Mouse (Mus musculus) limb, embryonic 11.5 days (tissue): ENCODE results near the gene Rasgrf2. TPM values are rescaled to one million over a fixed set of nuclear protein-coding genes. Genes with fewer than 3 reads are reported as not detected.

Experiments
- ATAC-seq: fragments of 200-750 bp; cut with Nextera tagmentation; 2 replicates; pipeline ENCODE4 v1.8.0; 2017; ENCODE audit warnings: low read depth; ENCODE audit not compliant: insufficient number of reproducible peaks, low FRiP score, low TSS enrichment
- DNase-seq: peaks from one replicate; pipeline ENCODE4 v3.0.0-alpha.2; 2015; ENCODE audit warnings: low spot score
- H3K27ac ChIP-seq: fragments of 300-500 bp; sonication (generic); replicated peaks from 2 replicates; pipeline ENCODE4 v1.5.1; 2014; ENCODE audit warnings: low read depth, mild to moderate bottlenecking, low read length
- H3K27me3 ChIP-seq: fragments of 300-500 bp; sonication (generic); 2 replicates; pipeline ENCODE4 v1.6.1; 2014; ENCODE audit warnings: mild to moderate bottlenecking, low read length, mixed read lengths; ENCODE audit not compliant: control insufficient read depth, insufficient read depth
- H3K36me3 ChIP-seq: fragments of 300-500 bp; sonication (generic); 2 replicates; pipeline ENCODE4 v1.6.1; 2014; ENCODE audit warnings: mild to moderate bottlenecking, low read length, moderate library complexity, mixed read lengths; ENCODE audit not compliant: control insufficient read depth, insufficient read depth
- H3K4me1 ChIP-seq: fragments of 300-500 bp; sonication (generic); 2 replicates; pipeline ENCODE4 v1.6.1; 2014; ENCODE audit warnings: low read length, mixed read lengths; ENCODE audit not compliant: control insufficient read depth, insufficient read depth
- H3K4me2 ChIP-seq: fragments of 300-500 bp; sonication (generic); 2 replicates; pipeline ENCODE4 v1.6.1; 2014; ENCODE audit warnings: low read depth, mild to moderate bottlenecking, moderate library complexity; ENCODE audit not compliant: severe bottlenecking
- H3K4me3 ChIP-seq: fragments of 300-500 bp; sonication (generic); 2 replicates; pipeline ENCODE4 v1.5.1; 2014; ENCODE audit warnings: low read depth, low read length
- H3K9ac ChIP-seq: fragments of 300-500 bp; sonication (generic); 2 replicates; pipeline ENCODE4 v1.6.1; 2014; ENCODE audit warnings: mild to moderate bottlenecking, low read length
- H3K9me3 ChIP-seq: fragments of 300-500 bp; sonication (generic); 2 replicates; pipeline ENCODE4 v1.6.1; 2016; ENCODE audit warnings: low read length; ENCODE audit not compliant: control insufficient read depth
- WGBS: fragments of 180-500 bp; shearing (Covaris S2); extraction: QIAGEN DNeasy Blood & Tissue Kit; methylation state at CpG from one replicate; pipeline ENCODE4 v1.1.7; 2014; 5-methylcytosine and 5-hydroxymethylcytosine counted together
- polyA plus RNA-seq: library from polyadenylated mRNA; unstranded; fragments of >200 nt; fragmentation: Nextera tagmentation; extraction: Ambion mirVana; gene quantifications from 2 replicates; pipeline ENCODE4 v1.2.1, GENCODE M21; 2014

Gene Rasgrf2
- polyA plus RNA-seq, 1 experiment from 2014 or later, result 0.05 TPM

DNA sequence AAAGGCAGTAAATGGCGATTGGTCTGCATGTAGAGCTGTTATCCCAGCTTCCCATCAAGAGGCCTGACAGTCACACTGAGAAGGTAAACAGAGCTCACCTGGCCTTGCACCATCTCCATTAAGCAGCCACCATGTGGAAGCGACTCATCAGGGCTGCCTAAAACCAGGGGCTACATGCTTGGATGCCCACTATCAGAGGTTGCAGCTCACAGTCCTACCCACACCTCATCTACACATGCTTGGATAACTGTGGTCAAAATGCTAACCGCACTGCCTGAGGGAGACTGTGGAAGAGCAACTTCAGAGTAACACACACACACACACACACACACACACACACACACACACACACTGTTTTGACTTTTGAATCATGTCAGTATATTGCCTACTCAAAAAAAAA, 101.8 kb downstream of the Rasgrf2 start:
- Histone ChIP-seq H3K36me3 (no peaks in the 10 kb centered on the region), H3K4me2 (no peak overlapping the region), H3K9me3 (no peaks in the 10 kb centered on the region), H3K27ac (no peak overlapping the region), H3K4me1 (no peaks in the 10 kb centered on the region), H3K4me3 (no peak overlapping the region), H3K9ac (no peak overlapping the region), H3K27me3 (no peaks in the 10 kb centered on the region)
- WGBS, result 88% methylated on average over 3 of the region's 3 CpGs
- ATAC-seq, result no peak
- DNase-seq, result no peak

DNA sequence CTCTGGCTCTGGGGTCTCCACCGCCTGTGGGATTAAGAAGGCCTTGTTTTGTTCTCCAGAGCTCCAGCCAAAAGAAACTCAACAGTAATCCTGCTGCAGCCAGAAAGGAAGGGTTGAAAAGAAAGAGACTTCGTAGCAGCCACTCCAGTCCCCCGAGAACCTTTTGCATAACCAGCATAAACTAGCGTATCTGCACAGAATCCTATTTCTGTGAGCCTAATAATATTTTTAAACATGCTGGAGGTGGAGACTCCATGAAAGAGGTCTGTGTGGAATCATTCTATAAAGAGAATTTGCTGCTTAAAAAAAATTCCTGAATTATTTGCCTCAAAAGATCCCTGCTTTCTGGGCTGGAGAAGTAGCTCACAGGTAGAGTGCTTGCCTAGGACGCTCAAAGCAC, 103.5 kb downstream of the Rasgrf2 start:
- no peak for DNase-seq
- WGBS, result 91% methylated on average over 5 of the region's 5 CpGs
- no peak overlapping the region for H3K4me2 ChIP-seq
- no peak overlapping the region for H3K4me3 ChIP-seq
- no peaks in the 10 kb centered on the region for H3K4me1 ChIP-seq
- no peak overlapping the region for H3K9ac ChIP-seq
- no peaks in the 10 kb centered on the region for H3K36me3 ChIP-seq
- no peaks in the 10 kb centered on the region for H3K27me3 ChIP-seq
- H3K27ac ChIP-seq, result no peak overlapping the region
- no peaks in the 10 kb centered on the region for H3K9me3 ChIP-seq
- no peak for ATAC-seq

DNA sequence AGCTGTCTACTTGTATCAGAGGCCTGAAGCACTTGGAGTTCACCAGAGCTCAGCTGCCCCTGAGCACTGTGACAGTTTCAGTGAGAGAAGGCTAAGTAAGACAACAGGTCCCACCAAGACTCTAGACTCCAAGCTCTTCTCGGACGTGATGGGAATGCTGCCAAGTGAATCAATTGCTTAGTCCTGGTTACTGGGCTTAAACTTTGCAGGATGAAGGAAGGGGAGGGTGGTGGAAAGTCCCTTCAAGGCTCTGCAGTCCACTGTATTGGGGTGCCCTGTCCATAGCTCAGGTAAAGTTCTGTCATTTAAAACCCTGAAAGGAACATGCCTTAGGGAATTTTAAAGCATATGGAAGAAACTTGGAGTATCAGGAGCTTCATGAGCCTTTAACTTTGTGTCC, 104.8 kb downstream of the Rasgrf2 start:
- ATAC-seq, result no peak
- Histone ChIP-seq H3K9ac (no peak overlapping the region), H3K4me2 (no peak overlapping the region), H3K27ac (no peak overlapping the region), H3K9me3 (no peaks in the 10 kb centered on the region), H3K27me3 (no peaks in the 10 kb centered on the region), H3K4me1 (no peaks in the 10 kb centered on the region), H3K4me3 (no peak overlapping the region), H3K36me3 (no peaks in the 10 kb centered on the region)
- no peak for DNase-seq
- WGBS, result 83% methylated on average over 2 of the region's 2 CpGs

DNA sequence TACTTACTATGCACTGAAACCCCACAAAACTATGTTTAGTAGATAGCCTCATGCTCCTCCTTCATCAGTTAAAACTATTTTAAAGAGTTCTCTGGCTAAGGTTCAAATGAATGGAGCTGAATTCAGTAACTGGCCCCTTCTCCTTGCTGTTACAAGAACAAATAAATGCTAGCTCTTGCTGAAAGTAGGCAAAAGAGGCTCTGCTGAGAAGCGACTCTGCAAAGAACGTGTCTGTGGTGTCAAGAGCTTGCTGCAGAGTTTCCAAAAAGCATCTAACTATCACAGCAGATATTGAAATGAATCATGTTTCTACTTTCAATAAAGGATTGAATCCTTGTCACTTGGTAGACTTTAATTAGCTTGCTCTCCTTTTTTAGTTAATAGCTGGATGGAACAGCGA, 106.3 kb downstream of the Rasgrf2 start:
- no peaks in the 10 kb centered on the region for H3K36me3 ChIP-seq
- no peak overlapping the region for H3K27ac ChIP-seq
- H3K4me1 ChIP-seq, result no peaks in the 10 kb centered on the region
- H3K27me3 ChIP-seq, result no peaks in the 10 kb centered on the region
- 94% methylated on average over 3 of the region's 3 CpGs for WGBS
- ATAC-seq (no peak), DNase-seq (no peak)
- H3K4me3 ChIP-seq, result no peak overlapping the region
- H3K9ac ChIP-seq, result no peak overlapping the region
- H3K9me3 ChIP-seq, result no peaks in the 10 kb centered on the region
- no peak overlapping the region for H3K4me2 ChIP-seq

DNA sequence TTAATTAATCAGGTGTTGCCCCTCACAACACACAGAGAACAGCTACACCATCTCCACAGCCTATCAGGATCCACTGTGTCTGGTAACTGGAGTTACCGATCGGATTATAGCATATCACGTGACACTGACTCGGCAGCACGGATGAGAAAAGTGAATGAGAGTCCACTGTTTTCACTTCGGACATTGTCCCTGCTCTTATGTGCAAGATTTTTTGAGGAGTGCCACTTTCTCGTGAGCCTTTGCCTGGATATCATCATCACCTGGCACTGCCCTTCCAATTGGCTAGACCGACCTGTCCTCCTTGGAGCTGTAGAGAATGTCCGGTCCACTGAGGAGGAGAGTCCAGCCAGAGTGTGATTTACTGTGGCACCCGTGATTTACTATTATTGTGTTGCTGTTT, 109.3 kb downstream of the Rasgrf2 start:
- Histone ChIP-seq H3K9me3 (no peaks in the 10 kb centered on the region), H3K4me3 (no peak overlapping the region), H3K9ac (no peak overlapping the region), H3K27ac (no peak overlapping the region), H3K27me3 (no peaks in the 10 kb centered on the region), H3K4me2 (no peak overlapping the region), H3K4me1 (no peaks in the 10 kb centered on the region), H3K36me3 (no peaks in the 10 kb centered on the region)
- ATAC-seq (no peak), DNase-seq (no peak)
- WGBS, result 89% methylated on average over 10 of the region's 10 CpGs

DNA sequence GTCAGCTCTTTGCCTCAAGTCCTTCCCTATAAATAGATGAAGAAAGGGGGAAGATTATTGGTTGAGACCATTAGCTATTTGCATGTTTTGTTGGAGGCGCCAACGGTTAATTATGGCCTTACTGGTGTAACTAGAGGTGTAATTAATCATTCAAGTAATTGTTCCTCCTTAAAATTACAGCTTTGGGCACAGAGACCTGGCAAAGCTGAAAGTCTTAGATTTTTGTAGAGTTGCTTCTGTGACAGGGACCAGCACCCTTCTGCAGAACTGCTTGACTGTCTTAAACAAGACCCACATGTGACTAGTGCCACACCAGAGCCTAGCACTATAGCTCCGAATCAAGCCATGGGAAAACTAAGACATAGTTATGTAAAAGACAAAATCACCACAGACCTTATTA, 134.5 kb downstream of the Rasgrf2 start:
- H3K4me3 ChIP-seq, result no peak overlapping the region
- no peak overlapping the region for H3K9ac ChIP-seq
- H3K27ac ChIP-seq, result no peak overlapping the region
- DNase-seq (peak; percentile 2), ATAC-seq (no peak)
- H3K36me3 ChIP-seq, result no peaks in the 10 kb centered on the region
- no peaks in the 10 kb centered on the region for H3K9me3 ChIP-seq
- 74% methylated on average over 3 of the region's 3 CpGs for WGBS
- no peak overlapping the region for H3K4me2 ChIP-seq
- H3K4me1 ChIP-seq, result no peaks in the 10 kb centered on the region
- no peaks in the 10 kb centered on the region for H3K27me3 ChIP-seq

DNA sequence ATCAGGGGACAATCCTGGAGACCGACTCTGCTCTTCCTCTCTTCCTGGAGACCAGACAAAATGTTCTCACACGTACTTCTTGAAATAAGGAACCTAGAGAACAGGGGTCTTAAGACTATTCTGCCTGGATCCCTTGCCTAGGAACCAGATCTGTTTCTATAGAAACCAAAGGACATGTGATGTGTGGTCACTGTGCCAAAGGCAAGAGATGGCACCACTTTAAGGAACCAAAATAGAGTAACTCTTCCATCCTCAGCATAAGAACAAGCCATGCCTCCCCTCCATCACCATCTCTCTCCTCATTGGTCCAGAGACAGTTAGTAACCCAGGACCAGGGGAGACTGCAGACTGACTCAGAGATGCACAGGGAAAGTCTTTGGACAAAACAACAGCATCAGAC, 140.0 kb downstream of the Rasgrf2 start:
- WGBS, result 79% methylated on average over 2 of the region's 2 CpGs
- no peak overlapping the region for H3K4me3 ChIP-seq
- no peak overlapping the region for H3K27ac ChIP-seq
- no peaks in the 10 kb centered on the region for H3K4me1 ChIP-seq
- H3K27me3 ChIP-seq, result no peaks in the 10 kb centered on the region
- no peak for DNase-seq
- no peak overlapping the region for H3K4me2 ChIP-seq
- H3K9ac ChIP-seq, result no peak overlapping the region
- H3K9me3 ChIP-seq, result no peaks in the 10 kb centered on the region
- ATAC-seq, result no peak
- H3K36me3 ChIP-seq, result no peaks in the 10 kb centered on the region

DNA sequence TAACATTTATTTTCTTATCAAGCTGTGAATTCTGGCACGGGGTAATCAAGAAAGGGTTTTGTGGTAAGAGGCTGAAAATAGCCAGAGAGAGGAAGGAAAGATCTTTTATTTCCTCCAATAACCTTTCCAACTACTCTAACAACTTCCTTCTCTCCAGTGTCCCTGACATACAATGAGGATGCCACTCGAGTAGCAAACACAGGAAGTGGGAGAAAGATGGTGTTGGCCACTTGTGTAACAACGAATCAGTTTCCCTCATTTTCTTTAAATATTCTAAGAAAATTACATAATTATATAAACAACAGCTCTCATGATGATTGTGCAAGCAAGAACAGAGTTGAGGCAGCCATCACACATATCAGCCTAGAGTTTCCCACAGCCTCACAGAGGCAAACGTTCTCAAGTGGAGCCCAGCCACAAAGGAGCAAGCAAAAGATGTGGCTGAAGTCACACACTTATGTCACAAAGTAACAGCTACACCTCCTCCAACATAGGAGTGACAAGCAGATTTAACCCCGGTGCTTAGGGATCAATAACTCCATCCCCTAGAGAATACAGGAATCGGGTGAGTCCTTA, 140.7 kb downstream of the Rasgrf2 start:
- H3K9me3 ChIP-seq, result no peaks in the 10 kb centered on the region
- H3K4me3 ChIP-seq, result no peak overlapping the region
- H3K4me1 ChIP-seq, result peaks cover 4% of the 10 kb centered on the region; the same call in 1 of the 2 replicates
- H3K4me2 ChIP-seq, result no peak overlapping the region
- ATAC-seq (no peak), DNase-seq (no peak)
- WGBS, result 79% methylated on average over 6 of the region's 6 CpGs
- H3K27me3 ChIP-seq, result no peaks in the 10 kb centered on the region
- H3K36me3 ChIP-seq, result no peaks in the 10 kb centered on the region
- no peak overlapping the region for H3K9ac ChIP-seq
- H3K27ac ChIP-seq, result no peak overlapping the region

DNA sequence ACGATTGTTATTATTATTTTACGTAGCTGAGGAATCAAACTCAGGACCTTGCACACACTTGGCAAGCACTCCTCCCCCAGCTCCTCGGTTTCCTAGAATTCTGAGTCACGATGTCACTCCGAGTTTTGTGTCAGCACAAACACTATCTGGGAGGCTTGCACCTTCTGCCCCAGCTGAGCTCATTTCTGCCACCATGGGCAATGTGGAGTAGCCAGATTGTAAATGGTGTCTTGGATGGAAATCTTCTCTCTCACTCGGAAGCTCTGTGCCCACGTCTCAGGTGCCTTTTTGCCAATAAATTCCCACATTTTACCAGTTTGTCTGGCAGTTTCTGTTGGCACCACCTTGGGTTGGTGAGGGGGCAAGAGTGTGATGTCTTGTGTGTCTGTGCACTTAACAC, 143.1 kb downstream of the Rasgrf2 start:
- WGBS, result 90% methylated on average over 7 of the region's 7 CpGs
- no peak overlapping the region for H3K4me2 ChIP-seq
- H3K4me3 ChIP-seq, result no peak overlapping the region
- H3K27ac ChIP-seq, result no peak overlapping the region
- H3K27me3 ChIP-seq, result no peaks in the 10 kb centered on the region
- H3K9ac ChIP-seq, result no peak overlapping the region
- no peaks in the 10 kb centered on the region for H3K9me3 ChIP-seq
- peaks cover 4% of the 10 kb centered on the region; the same call in 1 of the 2 replicates for H3K4me1 ChIP-seq
- DNase-seq (no peak), ATAC-seq (no peak)
- no peaks in the 10 kb centered on the region for H3K36me3 ChIP-seq
